Mouse (Mus musculus): Measurements from ENCODE around the gene Atp1b3.
"Not testable (repeated sequence)": the region's sequence is repeated elsewhere in the genome, so short reads cannot be mapped to it uniquely, and the experiment has no call there.

Atp1b3 gene

GRCm38 (mm10) chr9:96364141-96364838 is at the start of gene Atp1b3:
TSS of gene Atp1b3 (minus strand) at chr9:96364442.
- peak; percentile 100 for DNase-seq

DNA sequence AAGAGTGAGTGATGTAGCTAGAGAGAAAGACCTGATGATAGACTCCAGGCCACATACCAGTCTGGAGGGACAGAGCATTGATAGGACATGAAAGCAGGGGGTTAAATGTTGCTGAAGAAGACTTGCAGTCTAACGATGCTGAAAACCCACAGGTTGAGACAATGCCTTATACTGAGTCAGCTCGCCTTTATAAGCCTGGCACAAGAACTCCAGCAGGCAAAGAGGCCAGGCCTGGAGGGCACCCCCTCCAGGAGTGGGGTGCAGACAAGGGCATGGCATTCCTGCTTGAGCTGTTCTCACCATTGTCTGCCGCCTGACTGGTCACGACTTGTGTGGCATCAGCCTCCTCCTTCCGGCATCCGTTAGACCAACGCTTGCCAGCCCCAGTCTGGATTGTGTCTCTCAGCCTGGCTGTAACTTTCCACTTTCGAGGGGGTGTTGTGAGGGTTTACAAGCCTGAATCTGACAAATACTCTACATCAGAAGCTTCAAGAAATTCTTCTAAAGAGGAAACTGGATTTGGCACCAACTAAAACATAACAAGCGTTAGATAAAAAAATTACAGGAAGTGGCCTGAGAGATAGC is 48.7 kb upstream of the Atp1b3 start:
- no peak for DNase-seq

DNA sequence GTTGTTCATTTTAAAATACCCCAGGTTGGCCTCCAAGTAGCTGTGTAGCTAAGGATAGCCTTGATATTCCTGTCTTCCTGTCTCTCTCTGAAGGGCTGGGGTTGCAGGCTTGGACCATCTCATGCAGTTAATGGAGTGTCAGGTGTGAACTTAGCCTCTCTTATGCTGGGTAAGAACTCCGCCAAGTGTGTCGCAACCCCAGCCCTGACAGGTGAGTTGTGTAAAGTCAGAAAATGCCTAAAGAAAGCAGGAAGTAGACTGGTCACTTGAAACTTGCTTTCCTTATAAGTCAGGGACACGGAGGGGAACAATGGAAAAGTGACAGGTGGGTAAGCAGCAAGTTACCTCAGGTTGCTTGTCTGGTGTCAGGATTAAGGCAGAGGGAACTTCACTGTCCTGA is 40.1 kb upstream of the Atp1b3 start:
- no peak for DNase-seq

DNA sequence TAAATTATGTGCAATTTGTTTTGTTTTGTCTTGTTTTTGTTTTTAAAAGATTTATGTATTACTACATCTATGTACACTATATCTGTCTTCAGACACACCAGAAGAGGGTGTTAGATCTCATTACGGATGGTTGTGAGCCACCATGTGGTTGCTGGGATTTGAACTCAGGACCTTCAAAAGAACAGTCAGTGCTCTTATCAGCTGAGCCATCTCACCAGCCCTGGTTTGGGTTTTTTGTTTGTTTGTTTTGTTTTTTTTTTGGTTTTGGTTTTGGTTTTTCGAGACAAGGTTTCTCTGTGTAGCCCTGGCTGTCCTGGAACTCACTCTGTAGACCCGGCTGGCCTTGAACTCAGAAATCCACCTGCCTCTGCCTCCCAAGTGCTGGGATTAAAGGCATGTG is 35.7 kb upstream of the Atp1b3 start:
- not testable (repeated sequence) for DNase-seq

DNA sequence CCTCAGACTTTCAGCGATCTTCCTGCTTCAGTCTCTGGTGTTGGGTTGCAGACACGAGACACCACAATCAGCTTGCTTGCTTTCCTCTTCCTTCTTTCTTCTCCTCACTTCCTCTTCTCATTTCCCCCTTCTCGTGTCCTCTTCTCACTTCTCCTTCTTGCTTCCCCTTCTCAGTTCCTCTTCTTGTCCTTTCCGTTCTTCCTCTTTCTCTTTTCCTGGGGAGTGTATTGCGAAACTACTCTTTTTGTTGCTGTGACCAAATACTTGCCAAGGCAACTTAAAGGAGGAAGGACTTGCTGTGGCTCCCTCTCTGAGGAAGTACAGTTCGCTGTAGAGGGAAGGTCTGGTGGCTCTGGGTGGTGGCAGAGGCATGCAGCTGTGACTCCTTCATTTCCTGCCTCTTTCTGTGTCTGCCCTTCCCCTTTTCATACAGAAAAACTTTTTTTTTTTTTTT is 35.2 kb upstream of the Atp1b3 start:
- DNase-seq, result no peak

DNA sequence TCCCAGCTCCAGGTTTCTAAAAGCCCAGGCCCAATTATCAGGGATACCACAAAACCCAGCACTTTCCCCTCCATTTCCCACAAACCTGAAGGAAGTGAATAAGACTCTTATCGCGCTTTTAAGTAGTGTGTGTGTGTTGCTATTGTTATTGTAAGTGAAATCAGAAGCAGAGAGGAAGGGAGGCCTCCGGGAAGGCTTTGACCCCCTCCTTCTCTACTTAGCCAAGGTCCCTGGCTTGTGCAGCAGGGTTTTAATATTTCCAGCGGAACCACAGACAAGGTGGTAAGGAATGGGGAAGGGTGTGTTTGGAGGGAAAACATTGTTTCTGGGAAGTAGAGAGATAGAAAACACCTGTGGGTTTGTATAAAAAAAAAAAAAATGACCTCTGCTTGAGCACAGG is 34.4 kb upstream of the Atp1b3 start:
- DNase-seq, result no peak

DNA sequence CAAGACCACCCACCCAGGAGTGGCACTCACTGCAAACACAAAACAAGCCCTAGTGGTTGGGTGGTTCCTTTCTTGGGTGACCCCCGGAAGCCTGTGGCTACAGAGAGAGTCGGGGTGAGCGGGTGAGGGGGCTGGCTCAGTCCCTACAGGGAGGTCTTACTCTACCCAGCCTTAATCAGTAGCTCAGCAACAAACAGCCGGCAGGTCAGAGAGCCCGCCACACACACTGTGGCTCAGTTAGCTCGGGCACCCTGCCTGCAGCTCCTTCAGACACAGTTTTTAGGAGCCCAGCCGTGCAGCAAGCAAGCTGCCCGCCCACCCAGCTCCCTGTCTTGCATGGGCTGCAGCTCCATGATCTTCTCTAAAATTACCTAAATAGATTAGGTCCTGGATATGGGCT is 33.9 kb upstream of the Atp1b3 start:
- DNase-seq, result peak; percentile 7 to 12

DNA sequence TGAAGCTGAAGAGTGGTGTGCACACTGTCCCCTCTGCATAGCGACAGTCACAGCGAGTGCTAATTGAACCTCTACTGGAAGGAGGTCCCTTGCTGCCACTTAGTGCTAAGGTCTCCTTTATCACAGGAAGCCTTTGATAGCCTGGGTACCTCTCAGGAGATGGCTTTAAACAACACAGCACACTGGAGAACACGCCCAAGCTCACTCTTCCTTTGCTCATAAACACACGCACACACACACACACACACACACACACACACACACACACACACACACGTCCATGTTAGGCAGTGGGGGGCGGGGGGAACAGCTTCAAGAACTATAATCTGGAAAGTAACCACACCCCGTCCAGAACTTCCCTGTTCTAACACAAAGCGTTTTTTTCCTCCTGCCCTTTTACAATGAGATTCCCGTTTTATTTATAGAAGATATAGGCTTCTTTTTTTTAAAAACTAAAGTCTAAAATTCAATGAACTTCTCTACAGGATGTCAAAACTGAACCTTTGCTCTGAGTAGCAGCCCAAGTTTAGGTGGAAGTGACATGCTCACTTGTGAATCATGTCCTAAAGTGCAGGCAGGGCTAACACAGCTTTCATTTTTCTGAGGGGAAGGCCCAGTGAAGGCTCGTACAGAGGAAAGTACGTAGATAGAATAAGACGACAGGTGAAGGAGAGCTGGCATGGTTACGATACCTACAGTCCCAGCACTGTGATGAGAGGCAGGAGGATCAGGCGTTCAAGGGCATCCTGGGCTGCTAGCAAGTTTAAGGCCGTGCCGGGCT is 30.9 kb upstream of the Atp1b3 start:
- DNase-seq, result no peak

DNA sequence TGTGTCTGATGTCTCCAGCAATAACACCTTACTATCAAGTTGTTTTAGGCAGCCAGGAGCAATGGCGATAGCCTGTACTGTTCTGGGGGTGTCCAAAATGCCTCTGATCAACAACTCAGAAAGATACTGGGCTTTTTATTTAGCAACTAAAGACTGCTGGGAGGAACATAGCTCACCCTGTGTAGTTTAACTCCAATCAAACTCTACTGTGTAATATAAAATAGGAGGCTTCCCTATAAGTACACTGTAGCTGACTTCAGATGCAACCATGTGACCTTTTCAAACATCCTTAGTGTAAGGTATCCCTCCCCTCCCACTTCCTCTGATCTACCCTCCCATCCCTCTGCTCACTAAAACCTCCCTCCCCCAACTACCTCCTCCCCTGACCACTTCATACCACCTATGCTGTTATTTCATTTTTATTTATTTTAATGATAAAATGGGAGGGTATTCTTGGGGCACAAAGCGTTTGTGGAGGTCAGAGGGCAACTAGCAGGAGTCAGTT is 29.5 kb upstream of the Atp1b3 start:
- DNase-seq, result no peak

- no peak for DNase-seq
Observed at GRCm38 (mm10) chr9:96393112-96393511, 28.9 kb upstream of the Atp1b3 start.

DNA sequence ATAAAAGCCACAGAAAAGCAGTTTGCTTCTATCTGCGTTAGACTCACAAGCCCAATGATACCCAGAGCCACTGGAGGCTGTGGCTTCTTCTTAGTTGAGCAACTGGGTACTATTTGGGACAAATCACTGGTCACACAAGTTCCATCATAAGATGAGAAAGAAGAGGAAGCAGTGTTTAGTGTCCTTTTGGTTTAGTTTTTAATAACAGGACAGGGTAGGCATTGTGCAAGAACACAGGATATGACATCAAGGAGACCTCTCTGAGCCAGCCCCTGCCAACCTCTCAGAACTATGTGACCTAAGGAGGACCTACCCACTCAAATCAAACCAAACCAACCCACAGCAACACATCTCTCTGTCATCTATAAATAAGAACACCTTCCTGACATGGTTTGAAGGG is 27.7 kb upstream of the Atp1b3 start:
- DNase-seq, result no peak

DNA sequence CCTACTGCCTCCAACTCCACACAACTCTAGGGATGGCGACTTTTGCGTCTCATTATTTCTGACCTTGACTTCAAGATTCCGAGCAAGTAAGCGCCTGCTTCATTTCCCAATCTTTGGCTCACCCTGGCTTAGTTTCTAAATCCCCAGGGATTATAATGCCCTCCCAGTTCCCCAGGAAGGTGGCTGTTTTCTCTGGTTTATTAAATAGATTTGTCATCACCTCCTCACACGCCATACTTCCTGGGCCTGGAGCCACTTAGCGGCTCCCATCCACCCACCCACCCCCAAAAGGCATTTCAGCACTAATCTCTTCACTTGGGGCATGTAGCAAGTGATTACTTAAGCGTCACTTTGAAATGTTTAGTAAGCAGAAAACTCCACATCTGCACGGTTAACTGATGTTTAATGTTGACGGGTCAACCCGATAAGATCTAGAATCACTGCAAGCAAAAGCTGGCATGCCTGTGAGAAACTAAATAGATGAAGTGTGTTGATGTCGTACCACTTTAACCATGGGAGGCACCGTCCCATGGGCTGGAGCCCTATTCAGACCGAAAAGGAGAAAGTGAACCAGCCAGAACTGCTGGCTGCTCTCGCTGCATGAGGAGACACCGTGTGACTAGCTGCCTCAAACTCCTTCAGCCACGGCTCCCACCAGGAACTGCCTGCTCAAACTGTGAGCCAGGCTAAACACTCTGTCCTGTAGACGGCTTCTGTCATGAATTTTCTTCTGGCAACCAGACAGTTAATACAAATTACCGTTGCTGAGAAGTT is 19.7 kb upstream of the Atp1b3 start:
- DNase-seq, result no peak

DNA sequence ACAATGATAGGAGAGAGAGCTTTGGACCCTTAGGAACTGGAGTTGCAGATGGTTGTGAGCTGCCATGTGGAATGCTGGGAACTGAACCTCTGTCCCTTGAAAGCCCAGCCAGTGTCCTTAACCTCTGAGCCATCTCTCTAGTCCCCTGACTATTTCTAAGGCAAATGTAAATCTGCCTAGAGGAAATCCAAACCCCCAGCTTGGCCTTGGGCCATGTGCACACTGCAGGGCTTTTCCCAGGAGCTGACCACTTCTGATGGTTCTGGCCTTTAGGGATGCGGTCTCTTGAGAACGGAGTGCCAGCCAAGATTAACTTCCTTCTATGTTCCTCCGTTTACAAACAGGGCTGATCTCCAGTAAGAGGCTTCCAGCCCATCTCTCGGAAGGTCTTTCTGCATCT is 18.5 kb upstream of the Atp1b3 start:
- DNase-seq, result no peak

DNA sequence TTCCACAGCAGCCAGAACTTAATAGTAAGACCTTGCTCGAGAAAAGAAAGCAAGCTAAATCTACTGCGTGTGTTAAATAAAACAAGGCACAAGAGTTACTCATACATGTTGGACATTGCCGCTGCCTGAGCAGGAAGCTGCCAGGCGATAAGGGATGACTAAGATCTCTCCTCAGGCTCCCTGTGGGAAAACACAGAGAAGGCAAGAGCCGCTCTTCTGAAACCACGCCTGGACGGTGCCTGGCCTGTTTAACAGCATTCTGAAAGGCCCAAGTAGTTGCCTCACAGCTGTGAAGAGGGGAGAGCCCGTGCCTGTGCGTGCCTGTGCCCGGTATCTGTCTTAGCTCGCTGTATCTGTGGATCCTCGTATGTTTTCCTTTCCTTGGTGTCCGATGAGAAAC is 17.2 kb upstream of the Atp1b3 start:
- no peak for DNase-seq

GRCm38 (mm10) chr9:96379551-96379950 is 15.3 kb upstream of the Atp1b3 start:
- no peak for DNase-seq

DNA sequence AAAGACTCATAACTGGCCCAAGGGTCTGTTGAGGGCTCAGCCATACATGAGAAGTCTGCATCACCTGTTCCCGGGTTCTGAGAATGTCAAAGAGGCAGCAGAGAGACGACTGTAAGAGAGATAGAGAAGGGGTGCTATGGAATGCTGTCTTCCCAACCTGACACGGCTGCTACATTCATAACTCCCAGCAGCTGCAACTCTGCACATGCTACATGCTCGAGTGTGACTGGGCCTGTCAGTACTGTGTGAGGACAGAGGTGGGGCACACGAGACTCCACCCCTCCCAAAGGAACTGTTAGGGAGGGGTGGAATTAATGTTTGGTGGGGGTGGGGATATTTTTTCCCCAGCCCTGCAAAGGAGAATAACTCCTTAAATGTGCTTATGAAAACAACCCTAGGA is 14.5 kb upstream of the Atp1b3 start:
- no peak for DNase-seq

- no peak for DNase-seq
Observed at GRCm38 (mm10) chr9:96377096-96377495, 12.9 kb upstream of the Atp1b3 start.

- DNase-seq, result no peak
Observed at GRCm38 (mm10) chr9:96375819-96376218, 11.6 kb upstream of the Atp1b3 start.

GRCm38 (mm10) chr9:96371075-96371474 is 6.8 kb upstream of the Atp1b3 start:
- DNase-seq, result no peak

DNA sequence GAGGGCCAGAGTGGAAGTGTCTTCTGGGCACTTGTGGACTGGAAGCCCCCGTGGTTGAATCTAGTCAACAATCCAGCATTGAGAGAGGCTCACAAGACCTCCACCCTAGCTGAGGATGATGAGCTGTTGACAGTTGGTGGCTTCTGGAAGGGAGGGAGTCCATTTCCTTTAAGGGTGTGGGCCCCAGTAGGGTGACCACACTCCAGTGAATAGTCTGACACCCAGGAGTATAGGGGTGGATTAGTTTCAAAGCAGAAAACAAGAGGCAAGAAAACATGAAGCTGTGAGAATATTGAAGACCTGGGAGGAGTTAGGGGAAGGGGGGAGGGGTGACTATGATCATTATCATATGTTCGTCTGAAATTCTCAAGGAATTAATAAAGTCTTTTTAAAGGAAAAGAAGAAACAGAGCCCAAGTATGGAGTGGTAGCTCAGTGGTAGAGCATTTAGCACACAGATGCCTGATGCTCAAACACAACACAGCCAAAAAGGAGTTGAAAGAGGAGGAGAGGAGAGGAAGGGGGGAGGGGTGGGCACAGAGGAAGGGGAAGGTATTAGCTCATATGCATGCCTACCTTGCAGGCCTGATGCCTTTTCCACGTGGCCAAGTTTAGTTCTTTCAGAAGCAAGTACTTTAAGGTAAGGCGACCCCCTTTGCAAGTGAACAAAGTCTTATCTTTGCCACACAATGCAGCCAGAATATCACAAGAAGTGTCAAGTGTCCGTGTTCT is 5.6 kb upstream of the Atp1b3 start:
- DNase-seq, result no peak

DNA sequence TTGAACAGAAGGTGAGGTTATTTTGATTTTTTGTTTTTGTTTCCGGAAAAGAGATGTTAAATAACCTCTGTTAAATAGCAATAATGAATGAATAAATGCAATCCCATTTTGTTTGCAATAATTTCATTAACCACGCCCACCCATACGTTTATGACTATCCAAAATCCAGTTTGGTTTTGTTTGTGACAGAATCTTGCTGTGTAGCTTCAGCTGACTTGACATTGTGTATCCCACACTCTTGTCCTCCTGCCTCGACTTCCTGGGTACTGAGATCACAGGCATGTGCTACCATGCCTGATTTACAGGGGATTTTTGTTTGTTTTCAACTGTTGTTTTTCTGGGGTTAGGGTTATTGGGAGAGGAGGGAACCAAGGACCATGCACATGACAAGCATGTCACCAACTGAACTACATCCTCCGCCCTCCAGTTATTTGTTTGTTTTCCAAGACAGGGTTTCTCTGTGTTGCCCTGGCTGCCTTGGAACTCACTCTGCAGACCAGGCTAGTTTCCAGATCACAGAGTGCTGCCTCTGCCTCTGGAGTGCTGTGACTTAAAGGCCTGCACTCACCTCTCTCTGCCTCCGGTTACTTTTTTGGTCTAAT is 1.1 kb upstream of the Atp1b3 start:
- peak in 1 of 2 experiments; percentile 34 for DNase-seq

Measured in cerebellum, postnatal 14 days (tissue).